Mouse (Mus musculus): ENCODE data around the gene Lrmda.

Gene Lrmda

GRCm38 (mm10) chr14:22847011-22847786 is 827.7 kb downstream of the Lrmda start:
- DNase-seq (ENCODE audit: low spot score in 2 of 2) = peak in 1 of 2 experiments; percentile 27

GRCm38 (mm10) chr14:22849108-22849507 is 829.6 kb downstream of the Lrmda start:
- DNase-seq (ENCODE audit: low spot score in 2 of 2) = peak in 1 of 2 experiments; percentile 25

- no peak for DNase-seq (ENCODE audit: low spot score in 2 of 2)
Measured at GRCm38 (mm10) chr14:22860631-22861030, 841.1 kb downstream of the Lrmda start.

GRCm38 (mm10) chr14:22864132-22864531 is 844.6 kb downstream of the Lrmda start:
- no peak for DNase-seq (ENCODE audit: low spot score in 2 of 2)

GRCm38 (mm10) chr14:22874584-22874983 is 855.1 kb downstream of the Lrmda start:
- no peak for DNase-seq (ENCODE audit: low spot score in 2 of 2)

GRCm38 (mm10) chr14:22887182-22887581 is 867.7 kb downstream of the Lrmda start:
- no peak for DNase-seq (ENCODE audit: low spot score in 2 of 2)

GRCm38 (mm10) chr14:22899312-22899711 is 879.8 kb downstream of the Lrmda start:
- DNase-seq (ENCODE audit: low spot score in 2 of 2) = no peak

GRCm38 (mm10) chr14:22902116-22902515 is 882.6 kb downstream of the Lrmda start:
- no peak for DNase-seq (ENCODE audit: low spot score in 2 of 2)

GRCm38 (mm10) chr14:22902914-22903313 is 883.4 kb downstream of the Lrmda start:
- DNase-seq (ENCODE audit: low spot score in 2 of 2) = no peak

GRCm38 (mm10) chr14:22905741-22906667 is 886.5 kb downstream of the Lrmda start:
- DNase-seq (ENCODE audit: low spot score in 2 of 2) = no peak

- no peak for DNase-seq (ENCODE audit: low spot score in 2 of 2)
Measured at GRCm38 (mm10) chr14:22906716-22907115, 887.2 kb downstream of the Lrmda start.

- no peak for DNase-seq (ENCODE audit: low spot score in 2 of 2)
Measured at GRCm38 (mm10) chr14:22907221-22907620, 887.7 kb downstream of the Lrmda start.

GRCm38 (mm10) chr14:22908006-22908405 is 888.5 kb downstream of the Lrmda start:
- DNase-seq (ENCODE audit: low spot score in 2 of 2) = no peak

GRCm38 (mm10) chr14:22915463-22915862 is 896.0 kb downstream of the Lrmda start:
- DNase-seq (ENCODE audit: low spot score in 2 of 2) = no peak

- DNase-seq (ENCODE audit: low spot score in 2 of 2) = no peak
Measured at GRCm38 (mm10) chr14:22918499-22918898, 899.0 kb downstream of the Lrmda start.

GRCm38 (mm10) chr14:22918931-22919330 is 899.4 kb downstream of the Lrmda start:
- no peak for DNase-seq (ENCODE audit: low spot score in 2 of 2)

- no peak for DNase-seq (ENCODE audit: low spot score in 2 of 2)
Measured at GRCm38 (mm10) chr14:22921152-22921551, 901.6 kb downstream of the Lrmda start.

- no peak for DNase-seq (ENCODE audit: low spot score in 2 of 2)
Measured at GRCm38 (mm10) chr14:22921796-22922195, 902.3 kb downstream of the Lrmda start.

- no peak for DNase-seq (ENCODE audit: low spot score in 2 of 2)
Measured at GRCm38 (mm10) chr14:22922571-22922970, 903.1 kb downstream of the Lrmda start.

- DNase-seq (ENCODE audit: low spot score in 2 of 2) = no peak
Measured at GRCm38 (mm10) chr14:22923251-22923650, 903.7 kb downstream of the Lrmda start.

- no peak for DNase-seq (ENCODE audit: low spot score in 2 of 2)
Measured at GRCm38 (mm10) chr14:22928263-22928662, 908.8 kb downstream of the Lrmda start.

- DNase-seq (ENCODE audit: low spot score in 2 of 2) = no peak
Measured at GRCm38 (mm10) chr14:22928683-22929082, 909.2 kb downstream of the Lrmda start.

- DNase-seq (ENCODE audit: low spot score in 2 of 2) = no peak
Measured at GRCm38 (mm10) chr14:22929585-22929984, 910.1 kb downstream of the Lrmda start.

Measured in urinary bladder, postnatal 36 days (tissue).